Mouse (Mus musculus): Measurements from ENCODE around the gene Mc3r. TPM values are rescaled to one million over a fixed set of nuclear protein-coding genes. Genes with fewer than 3 reads are reported as not detected.

Mc3r gene
- polyA plus RNA-seq (2012; rRNA removed; ENCODE audit: low replicate concordance), result not detected in 2 replicates

DNA sequence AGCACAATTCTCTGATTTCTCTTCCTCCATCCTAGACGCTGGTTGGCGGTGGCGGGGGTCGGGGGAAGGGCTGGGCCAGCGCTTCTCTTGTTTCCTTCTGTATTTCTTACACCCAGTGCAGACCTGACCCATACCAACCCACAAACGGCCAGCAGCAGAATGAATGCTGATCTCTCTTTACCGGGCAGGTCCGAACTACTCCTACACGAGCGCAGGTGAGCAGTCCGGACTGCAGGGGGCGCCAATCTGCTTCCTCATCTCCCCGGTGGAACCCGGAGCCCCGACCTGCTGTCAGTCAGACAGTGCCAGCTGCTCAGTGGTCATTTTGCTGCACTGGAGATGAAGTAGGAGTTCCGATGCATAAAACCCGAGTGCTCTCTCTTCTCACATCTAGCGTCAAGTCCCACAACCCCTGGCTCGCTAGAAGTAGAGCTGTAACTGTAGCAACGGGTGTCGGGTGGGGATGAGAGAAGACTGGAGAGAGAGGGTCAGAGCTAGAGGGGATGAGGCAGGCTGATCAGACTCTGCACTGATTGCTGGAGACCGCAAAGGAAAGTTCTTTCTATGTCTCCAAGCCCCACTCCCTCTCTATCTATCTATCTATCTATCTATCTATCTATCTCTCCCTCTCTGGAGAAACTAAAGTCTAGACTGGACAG lies at the start of gene Mc3r:
Gene Mc3r (plus strand): TSS at position 387 of the 659 bp plus-strand sequence.

Other genes starting within 250 kb of the Mc3r start
- gene Cbln4, start 205.0 kb upstream of the Mc3r start, polyA plus RNA-seq (2012; rRNA removed; ENCODE audit: low replicate concordance), result not detected in 2 replicates
- gene Fam210b, start 97.1 kb downstream of the Mc3r start, polyA plus RNA-seq (2012; rRNA removed; ENCODE audit: low replicate concordance), result 40.4 and 49.5 TPM in 2 replicates
- gene Aurka, start 122.0 kb downstream of the Mc3r start, polyA plus RNA-seq (2012; rRNA removed; ENCODE audit: low replicate concordance), result 3.1 and 4.0 TPM in 2 replicates
- 37.4 and 38.2 TPM in 2 replicates for gene Cstf1, start 122.2 kb downstream of the Mc3r start, polyA plus RNA-seq (2012; rRNA removed; ENCODE audit: low replicate concordance)
- gene Cass4, start 145.3 kb downstream of the Mc3r start, polyA plus RNA-seq (2012; rRNA removed; ENCODE audit: low replicate concordance), result 2.1 and 3.1 TPM in 2 replicates
- 45.0 and 81.2 TPM in 2 replicates for gene Rtf2, start 192.1 kb downstream of the Mc3r start, polyA plus RNA-seq (2012; rRNA removed; ENCODE audit: low replicate concordance)
- gene Gcnt7, start 210.1 kb downstream of the Mc3r start, polyA plus RNA-seq (2012; rRNA removed; ENCODE audit: low replicate concordance), result not detected in 2 replicates
- 0.29 and 0.32 TPM in 2 replicates for gene Fam209, start 224.0 kb downstream of the Mc3r start, polyA plus RNA-seq (2012; rRNA removed; ENCODE audit: low replicate concordance)

Data from mammary gland, adult 2 months (tissue).